ENCODE assay signal across 13 mouse cellular contexts in genomic region chr13:73008856-73009546, GRCm38 (mm10).
DNase-seq lines count a peak whose midpoint lies in the region; ATAC-seq and TF ChIP-seq lines count a peak whose summit lies in the region.
"Had no signal": no experiment of that assay in that cellular context is flagged by ENCODE, and none has a peak within 500 bp of the region (broad histone marks: within the 10 kb centered on the region; RNA-seq: fewer than 3 reads in every experiment).

No protein-coding gene starts in this region.

- H3K4me3 ChIP-seq in kidney, postnatal 0 days (replicated peaks; ENCODE audit: low read depth, low read length), result no peak overlapping the region
- H3K4me3 ChIP-seq in hindbrain, embryonic 14.5 days (replicated peaks; ENCODE audit: low read length), result no peak overlapping the region
- H3K4me3 ChIP-seq in neural tube, embryonic 12.5 days, result no peak overlapping the region
- H3K4me3 ChIP-seq in heart, embryonic 10.5 days, result no peak overlapping the region
- H3K4me3 ChIP-seq: embryonic facial prominence, embryonic 12.5 days; heart, embryonic 15.5 days had no signal

- H3K4me1 ChIP-seq in kidney, postnatal 0 days (replicated peaks; ENCODE audit: insufficient read depth, low read length), result no peaks in the 10 kb centered on the region
- H3K4me1 ChIP-seq in hindbrain, embryonic 14.5 days (replicated peaks; ENCODE audit: control insufficient read depth, insufficient read depth, low read length), result peaks cover 7% of the 10 kb centered on the region
- peaks cover 8% of the 10 kb centered on the region for H3K4me1 ChIP-seq in neural tube, embryonic 12.5 days
- no peaks in the 10 kb centered on the region for H3K4me1 ChIP-seq in heart, embryonic 10.5 days
- H3K4me1 ChIP-seq: embryonic facial prominence, embryonic 12.5 days; heart, embryonic 15.5 days had no signal

- no peaks in the 10 kb centered on the region for H3K36me3 ChIP-seq in kidney, postnatal 0 days (ENCODE audit: insufficient read depth, low read length)
- no peaks in the 10 kb centered on the region for H3K36me3 ChIP-seq in hindbrain, embryonic 14.5 days (replicated peaks; ENCODE audit: control insufficient read depth, insufficient read depth)
- H3K36me3 ChIP-seq in neural tube, embryonic 12.5 days, result no peaks in the 10 kb centered on the region
- H3K36me3 ChIP-seq in heart, embryonic 10.5 days, result no peaks in the 10 kb centered on the region
- H3K36me3 ChIP-seq: embryonic facial prominence, embryonic 12.5 days; G1E; heart, embryonic 15.5 days had no signal

- 42% methylated on average over 22 of the region's 22 CpGs for WGBS in kidney, postnatal 0 days
- WGBS in hindbrain, embryonic 14.5 days, result 31% methylated on average over 22 of the region's 22 CpGs
- 50% methylated on average over 22 of the region's 22 CpGs for WGBS in neural tube, embryonic 12.5 days
- WGBS in heart, embryonic 10.5 days, result 76% methylated on average over 22 of the region's 22 CpGs

- no peak overlapping the region for H3K27ac ChIP-seq in kidney, postnatal 0 days
- no peak overlapping the region for H3K27ac ChIP-seq in hindbrain, embryonic 14.5 days
- no peak overlapping the region for H3K27ac ChIP-seq in neural tube, embryonic 12.5 days
- H3K27ac ChIP-seq in heart, embryonic 10.5 days, result no peak overlapping the region
- H3K27ac ChIP-seq: embryonic facial prominence, embryonic 12.5 days; heart, embryonic 15.5 days had no signal

- peak; percentile 13 for DNase-seq in embryo, embryonic 11 days
- no peak for DNase-seq in embryo, embryonic 9.5 days (ENCODE audit: extremely low spot score)
- DNase-seq in kidney, postnatal 0 days (ENCODE audit: low spot score), result peak; percentile 50
- DNase-seq in kidney, adult 9 months, result no peak
- peak; percentile 43 for DNase-seq in hindbrain, embryonic 14.5 days (ENCODE audit: low spot score)
- no peak for DNase-seq in heart, embryonic 10.5 days (ENCODE audit: low spot score)
- DNase-seq in spleen, adult 18-20 months, result no peak
- DNase-seq: lung, postnatal 36 days; right cerebral cortex, postnatal 4 days had no signal

- peak overlapping the region; percentile 27 for H3K4me2 ChIP-seq in kidney, postnatal 0 days (ENCODE audit: low read length)
- H3K4me2 ChIP-seq in hindbrain, embryonic 14.5 days (replicated peaks), result peak overlapping the region; percentile 45
- peak overlapping the region; percentile 38 for H3K4me2 ChIP-seq in neural tube, embryonic 12.5 days (replicated peaks)
- H3K4me2 ChIP-seq: embryonic facial prominence, embryonic 12.5 days; heart, embryonic 15.5 days had no signal

- no peak for ATAC-seq in kidney, postnatal 0 days (replicated peaks; ENCODE audit: low FRiP score, low read depth)
- ATAC-seq in hindbrain, embryonic 14.5 days (ENCODE audit: low FRiP score), result 0 out of 2 replicates have a peak, but pooled peaks have one; percentile 59
- peak; percentile 66; the same call in 1 of the 2 replicates for ATAC-seq in neural tube, embryonic 12.5 days (ENCODE audit: low FRiP score, low read depth)

- no peaks in the 10 kb centered on the region for H3K9me3 ChIP-seq in kidney, postnatal 0 days (replicated peaks; ENCODE audit: low read length)
- no peaks in the 10 kb centered on the region for H3K9me3 ChIP-seq in hindbrain, embryonic 14.5 days (ENCODE audit: control insufficient read depth, low read length)
- no peaks in the 10 kb centered on the region for H3K9me3 ChIP-seq in neural tube, embryonic 12.5 days
- no peaks in the 10 kb centered on the region for H3K9me3 ChIP-seq in heart, embryonic 10.5 days
- H3K9me3 ChIP-seq: embryonic facial prominence, embryonic 12.5 days; heart, embryonic 15.5 days had no signal

- H3K27me3 ChIP-seq in kidney, postnatal 0 days (ENCODE audit: insufficient read depth, low read length), result no peaks in the 10 kb centered on the region; the same call in 1 of the 2 replicates
- peaks cover 4% of the 10 kb centered on the region for H3K27me3 ChIP-seq in hindbrain, embryonic 14.5 days (ENCODE audit: control insufficient read depth, insufficient read depth, low read length)
- H3K27me3 ChIP-seq in neural tube, embryonic 12.5 days (replicated peaks), result peaks cover 6% of the 10 kb centered on the region; the same call in 1 of the 2 replicates
- H3K27me3 ChIP-seq in heart, embryonic 10.5 days (ENCODE audit: insufficient read depth, poor library complexity, severe bottlenecking), result 0 out of 2 replicates have a peak, but pooled peaks cover 7% of the 10 kb centered on the region
- H3K27me3 ChIP-seq: embryonic facial prominence, embryonic 12.5 days; heart, embryonic 15.5 days had no signal

- TF ChIP-seq CTCF in kidney, postnatal 0 days (IDR thresholded peaks at IDR 0.05; ENCODE audit: low read depth), result no peak

- H3K9ac ChIP-seq in kidney, postnatal 0 days (ENCODE audit: low read depth, low read length), result no peak overlapping the region
- peak overlapping the region; percentile 10; the same call in 1 of the 2 replicates for H3K9ac ChIP-seq in hindbrain, embryonic 14.5 days
- no peak overlapping the region for H3K9ac ChIP-seq in neural tube, embryonic 12.5 days
- H3K9ac ChIP-seq: embryonic facial prominence, embryonic 12.5 days; heart, embryonic 15.5 days had no signal

Comparison
In these comparisons a context has a peak if more than half of its experiments do, and no peak if none do; other contexts are left out.
1. DNase-seq: peak in embryo, embryonic 11 days (single experiment), kidney, postnatal 0 days (single experiment) and hindbrain, embryonic 14.5 days (single experiment); none in embryo, embryonic 9.5 days (single experiment), kidney, adult 9 months (single experiment), heart, embryonic 10.5 days (single experiment) and spleen, adult 18-20 months (0 of 2).
2. Peak in every context shown above with its lines, with median percentiles within 50 percentile points of each other: H3K4me2 ChIP-seq.